Mouse (Mus musculus): Measurements from ENCODE around the gene Twist2.
A peak's percentile ranks its signal among the peaks of the same experiment; 100 is the strongest.

Twist2 gene

GRCm38 (mm10) chr1:91874633-91875032 lies 73.4 kb downstream of the Twist2 start:
- DNase-seq (ENCODE audit: low spot score): peak; percentile 75

- no peak for DNase-seq (ENCODE audit: low spot score)
These were observed 73.9 kb downstream of the Twist2 start for GRCm38 (mm10) chr1:91875042-91875720.

- no peak for DNase-seq (ENCODE audit: low spot score)
These were observed 77.4 kb downstream of the Twist2 start for GRCm38 (mm10) chr1:91878696-91879095.

- DNase-seq (ENCODE audit: low spot score): no peak
These were observed 78.9 kb downstream of the Twist2 start for GRCm38 (mm10) chr1:91880156-91880555.

- DNase-seq (ENCODE audit: low spot score): no peak
These were observed 79.6 kb downstream of the Twist2 start for GRCm38 (mm10) chr1:91880899-91881298.

GRCm38 (mm10) chr1:91883115-91883514 lies 81.9 kb downstream of the Twist2 start:
- DNase-seq (ENCODE audit: low spot score): no peak

GRCm38 (mm10) chr1:91893598-91893997 lies 92.3 kb downstream of the Twist2 start:
- no peak for DNase-seq (ENCODE audit: low spot score)

- DNase-seq (ENCODE audit: low spot score): no peak
These were observed 93.0 kb downstream of the Twist2 start for GRCm38 (mm10) chr1:91894286-91894685.

- DNase-seq (ENCODE audit: low spot score): no peak
These were observed 95.8 kb downstream of the Twist2 start for GRCm38 (mm10) chr1:91897078-91897477.
